Mouse (Mus musculus) liver, adult (tissue): ENCODE measurements around the gene Cbarp.

Experiments used
- GATA4 ChIP-seq: IDR thresholded peaks from 2 replicates; pipeline ENCODE4 v1.6.1; 2014; ENCODE audit warnings: mild to moderate bottlenecking, low read length; ENCODE audit not compliant: insufficient replicate concordance

Cbarp gene

GRCm38 (mm10) chr10:80173358-80173757 lies 32.7 kb upstream of the Cbarp start:
- TF ChIP-seq GATA4: no peak

GRCm38 (mm10) chr10:80172527-80173292 lies 32.1 kb upstream of the Cbarp start, which contains the start of gene 1600002K03Rik:
TSS of gene 1600002K03Rik (plus strand) at chr10:80172944.
- peak; percentile 25; the same call in 1 of the 2 replicates for TF ChIP-seq GATA4

- TF ChIP-seq GATA4: no peak
Measured at GRCm38 (mm10) chr10:80171760-80172526, 31.3 kb upstream of the Cbarp start.

GRCm38 (mm10) chr10:80171252-80171651 lies 30.6 kb upstream of the Cbarp start:
- TF ChIP-seq GATA4: no peak

GRCm38 (mm10) chr10:80170601-80171021 lies 30.0 kb upstream of the Cbarp start:
- no peak for TF ChIP-seq GATA4

GRCm38 (mm10) chr10:80170052-80170451 lies 29.4 kb upstream of the Cbarp start:
- no peak for TF ChIP-seq GATA4

GRCm38 (mm10) chr10:80169651-80170050 lies 29.0 kb upstream of the Cbarp start:
- TF ChIP-seq GATA4: no peak

- TF ChIP-seq GATA4: no peak
Measured at GRCm38 (mm10) chr10:80169070-80169469, 28.4 kb upstream of the Cbarp start.

GRCm38 (mm10) chr10:80168038-80168661 lies 27.5 kb upstream of the Cbarp start:
- no peak for TF ChIP-seq GATA4

- TF ChIP-seq GATA4: peak; percentile 41; the same call in 1 of the 2 replicates
Measured at GRCm38 (mm10) chr10:80167460-80168037, 26.9 kb upstream of the Cbarp start.

- TF ChIP-seq GATA4: no peak
Measured at GRCm38 (mm10) chr10:80165392-80166128, 24.9 kb upstream of the Cbarp start, which contains the start of gene Cirbp. TSS of gene Cirbp (plus strand) at chr10:80165985.

- peak; percentile 86; the same call in 1 of the 2 replicates for TF ChIP-seq GATA4
Measured at GRCm38 (mm10) chr10:80164998-80165344, 24.3 kb upstream of the Cbarp start.

GRCm38 (mm10) chr10:80164161-80164997 lies 23.7 kb upstream of the Cbarp start:
- TF ChIP-seq GATA4: no peak

GRCm38 (mm10) chr10:80163721-80164120 lies 23.1 kb upstream of the Cbarp start:
- TF ChIP-seq GATA4: no peak
